Mouse (Mus musculus): ENCODE data around the gene Ndufb5. TPM values are rescaled to one million over a fixed set of nuclear protein-coding genes. Genes with fewer than 3 reads are reported as not detected.
"Not testable (repeated sequence)": the region's sequence is repeated elsewhere in the genome, so short reads cannot be mapped to it uniquely, and the experiment has no call there.

The Ndufb5 gene
- polyA plus RNA-seq (2016; fragmentation: Nextera tagmentation; extraction: Ambion mirVana): 277 and 289 TPM in 2 replicates

DNA sequence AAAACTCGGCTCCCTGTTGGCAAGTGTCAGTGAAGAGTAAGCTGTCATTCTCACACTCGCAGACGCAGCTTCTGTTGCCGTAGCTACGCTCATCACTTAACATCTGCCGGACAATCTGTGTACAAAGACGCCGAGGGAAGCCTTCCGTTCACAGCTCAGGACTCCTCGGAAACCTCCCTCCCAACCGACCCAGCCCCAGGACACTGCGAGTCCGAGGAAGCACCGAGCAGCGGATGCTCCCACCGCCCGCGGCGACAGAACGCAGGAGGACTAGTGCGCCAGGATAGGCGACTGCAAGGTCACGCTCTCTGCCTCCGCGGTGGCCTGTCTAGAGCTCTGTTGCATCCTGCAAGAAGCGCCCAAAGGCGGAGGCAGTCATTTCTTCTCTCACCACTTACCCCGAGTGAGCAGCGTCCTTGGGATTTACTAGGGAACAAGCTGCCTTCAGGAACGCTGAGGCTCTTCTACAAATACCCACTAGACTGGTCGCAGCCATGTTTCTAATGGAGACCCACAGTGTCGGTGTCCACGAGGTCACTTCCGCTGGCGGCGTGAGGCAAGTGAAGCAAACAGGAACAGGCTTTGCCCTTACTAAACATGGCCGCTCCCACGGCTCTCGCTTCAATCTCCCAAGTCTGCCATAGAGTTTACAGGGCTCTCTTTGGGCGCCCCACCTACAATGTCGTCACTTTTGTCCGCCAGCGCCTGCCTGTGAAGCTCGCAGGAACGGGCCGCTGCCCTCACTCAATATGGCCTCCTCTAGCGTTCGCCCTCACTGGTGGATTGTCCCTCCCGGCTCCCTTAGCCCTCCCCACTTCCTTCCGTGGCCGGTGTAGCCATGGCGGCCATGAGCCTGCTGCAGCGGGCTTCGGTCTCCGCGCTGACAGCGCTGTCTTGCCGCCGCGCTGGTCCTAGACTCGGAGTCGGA is at the start of gene Ndufb5:
Ndufb5 (plus strand) TSS at position 747 of the 928 bp plus-strand sequence.
- under 1% methylated on average over 62 of the region's 62 CpGs for WGBS
- ATAC-seq (ENCODE audit: low FRiP score): peak; percentile 98
- no peaks in the 10 kb centered on the region for H3K9me3 ChIP-seq

DNA sequence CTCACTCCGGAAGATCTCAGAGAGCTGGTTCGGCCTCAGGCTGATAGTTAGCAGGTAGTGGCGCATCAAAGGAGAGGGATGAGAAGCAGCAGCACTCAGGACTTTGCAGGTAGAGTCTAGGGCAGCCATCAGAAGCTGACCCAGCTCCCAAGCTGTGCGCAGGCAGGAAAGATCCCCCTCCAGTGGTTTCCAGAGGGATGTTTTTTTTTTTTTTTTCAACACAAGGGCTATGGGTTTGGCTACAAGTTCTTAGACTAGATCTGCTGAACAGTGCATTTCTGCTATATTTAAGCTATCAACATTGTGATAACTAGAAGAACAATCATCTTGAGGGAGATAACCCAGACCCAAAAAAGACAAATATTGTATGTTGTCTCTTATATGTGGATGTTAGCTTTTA is 49.6 kb upstream of the Ndufb5 start:
- Histone ChIP-seq H3K4me1 (no peaks in the 10 kb centered on the region), H3K36me3 (replicated peaks) (no peaks in the 10 kb centered on the region), H3K4me2 (no peak overlapping the region), H3K4me3 (replicated peaks) (no peak overlapping the region), H3K27ac (no peak overlapping the region), H3K27me3 (no peaks in the 10 kb centered on the region), H3K9me3 (no peaks in the 10 kb centered on the region), H3K9ac (no peak overlapping the region)
- WGBS: 79% methylated on average over 4 of the region's 4 CpGs
- no peak for ATAC-seq (ENCODE audit: low FRiP score)

More for the DNA sequence above, at the start of gene Ndufb5:
- peaks cover 19% of the 10 kb centered on the region for H3K36me3 ChIP-seq (replicated peaks)
- peak within 1 kb of the TSS; percentile 87 for H3K4me3 ChIP-seq (replicated peaks)
- H3K27me3 ChIP-seq: no peaks in the 10 kb centered on the region
- peaks cover 23% of the 10 kb centered on the region for H3K4me1 ChIP-seq
- peak within 1 kb of the TSS; percentile 75 for H3K9ac ChIP-seq
- H3K4me2 ChIP-seq: peak within 1 kb of the TSS; percentile 79
- H3K27ac ChIP-seq: peak within 1 kb of the TSS; percentile 83

DNA sequence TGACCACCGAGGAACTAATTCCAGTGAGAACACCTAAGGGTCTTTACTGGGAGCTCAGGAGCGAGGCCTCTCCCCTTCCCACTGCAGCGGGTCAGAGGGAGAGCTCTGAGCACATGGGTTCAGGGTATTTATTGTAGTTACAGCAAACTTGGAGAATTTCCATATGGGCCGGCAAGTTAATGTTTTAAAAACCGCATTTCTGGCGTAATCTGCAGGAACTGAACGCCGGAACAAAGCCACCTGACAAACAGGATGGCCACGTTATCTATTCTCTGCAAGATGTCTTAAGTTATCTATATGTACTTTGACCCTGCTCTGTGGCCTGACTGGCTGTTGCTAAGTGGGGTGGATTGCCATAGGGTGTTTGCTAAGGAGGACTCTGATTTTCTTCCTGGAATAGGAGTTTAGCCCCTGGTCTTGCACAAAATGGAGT is 47.2 kb upstream of the Ndufb5 start:
- Histone ChIP-seq H3K4me3 (replicated peaks) (no peak overlapping the region), H3K36me3 (replicated peaks) (no peaks in the 10 kb centered on the region), H3K9ac (no peak overlapping the region), H3K4me1 (no peaks in the 10 kb centered on the region), H3K27me3 (no peaks in the 10 kb centered on the region), H3K9me3 (no peaks in the 10 kb centered on the region), H3K4me2 (no peak overlapping the region), H3K27ac (no peak overlapping the region)
- no peak for ATAC-seq (ENCODE audit: low FRiP score)
- 87% methylated on average over 9 of the region's 9 CpGs for WGBS

DNA sequence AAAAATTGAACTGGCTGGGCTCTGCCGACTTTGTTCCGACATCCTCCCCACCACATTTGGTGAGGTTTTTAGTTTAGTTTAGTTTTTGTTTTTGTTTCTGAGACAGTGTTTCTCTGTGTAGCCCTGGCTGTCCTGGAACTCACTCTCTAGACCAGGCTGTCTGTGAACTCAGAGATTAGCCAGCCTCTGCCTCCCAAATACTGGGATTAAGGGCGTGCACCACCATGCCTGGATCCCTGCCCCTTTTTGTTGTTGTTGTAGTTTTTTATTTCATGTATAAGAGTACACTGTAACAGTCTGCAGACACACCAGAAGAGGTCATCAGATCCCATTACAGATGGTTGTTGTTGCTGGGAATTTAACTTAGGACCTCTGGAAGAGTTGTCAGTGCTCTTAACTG is 46.8 kb upstream of the Ndufb5 start:
- H3K4me2 ChIP-seq: no peak overlapping the region
- H3K27me3 ChIP-seq: no peaks in the 10 kb centered on the region
- no peak overlapping the region for H3K4me3 ChIP-seq (replicated peaks)
- no peaks in the 10 kb centered on the region for H3K4me1 ChIP-seq
- H3K9ac ChIP-seq: no peak overlapping the region
- H3K36me3 ChIP-seq (replicated peaks): no peaks in the 10 kb centered on the region
- no peaks in the 10 kb centered on the region for H3K9me3 ChIP-seq
- H3K27ac ChIP-seq: no peak overlapping the region
- no peak for ATAC-seq (ENCODE audit: low FRiP score)
- WGBS: 85% methylated on average over 3 of the region's 3 CpGs

DNA sequence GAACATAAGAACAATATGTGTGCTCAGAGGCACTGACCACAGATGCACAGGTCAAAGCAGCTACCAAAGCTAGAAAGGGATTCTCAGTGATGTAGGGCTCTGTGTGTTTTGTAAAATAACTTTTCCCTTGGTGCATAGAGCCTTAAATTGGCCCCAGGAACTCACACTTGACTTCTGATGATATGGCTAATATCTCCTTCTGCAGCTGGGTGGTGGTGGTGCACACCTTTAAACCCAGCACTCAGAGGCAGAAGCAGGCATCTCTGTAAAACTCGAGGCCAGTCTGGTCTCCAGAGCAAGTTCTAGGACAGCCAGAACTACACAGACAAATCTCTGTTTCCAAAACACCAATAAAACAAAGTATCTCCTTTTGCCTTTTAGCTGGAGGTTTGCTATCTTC is 45.9 kb upstream of the Ndufb5 start:
- H3K4me3 ChIP-seq (replicated peaks): no peak overlapping the region
- no peaks in the 10 kb centered on the region for H3K9me3 ChIP-seq
- ATAC-seq (ENCODE audit: low FRiP score): no peak
- 35% methylated on average over 1 of the region's 1 CpGs for WGBS
- H3K27ac ChIP-seq: no peak overlapping the region
- no peak overlapping the region for H3K4me2 ChIP-seq
- no peaks in the 10 kb centered on the region for H3K4me1 ChIP-seq
- no peaks in the 10 kb centered on the region for H3K27me3 ChIP-seq
- H3K36me3 ChIP-seq (replicated peaks): no peaks in the 10 kb centered on the region
- no peak overlapping the region for H3K9ac ChIP-seq

DNA sequence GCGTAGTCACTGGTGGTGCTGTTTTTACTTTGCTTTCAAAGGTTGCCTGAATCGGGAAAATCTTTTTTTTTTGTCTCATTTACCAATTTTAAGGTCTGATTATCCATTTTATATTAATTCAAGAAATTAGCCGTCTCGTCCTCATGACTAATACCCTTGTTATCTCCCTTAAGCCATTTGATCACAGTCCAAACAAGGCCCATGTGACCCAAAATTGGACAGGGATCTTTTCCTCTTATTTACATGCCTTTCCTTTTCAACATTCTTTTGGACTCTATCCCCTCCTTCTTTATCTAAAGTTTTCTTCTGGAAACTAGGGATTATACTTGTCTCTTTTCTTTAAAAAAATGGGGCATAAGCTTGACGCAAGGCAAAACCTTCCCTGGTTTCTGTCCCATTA is 44.9 kb upstream of the Ndufb5 start:
- H3K36me3 ChIP-seq (replicated peaks): no peaks in the 10 kb centered on the region
- WGBS: 82% methylated on average over 5 of the region's 5 CpGs

DNA sequence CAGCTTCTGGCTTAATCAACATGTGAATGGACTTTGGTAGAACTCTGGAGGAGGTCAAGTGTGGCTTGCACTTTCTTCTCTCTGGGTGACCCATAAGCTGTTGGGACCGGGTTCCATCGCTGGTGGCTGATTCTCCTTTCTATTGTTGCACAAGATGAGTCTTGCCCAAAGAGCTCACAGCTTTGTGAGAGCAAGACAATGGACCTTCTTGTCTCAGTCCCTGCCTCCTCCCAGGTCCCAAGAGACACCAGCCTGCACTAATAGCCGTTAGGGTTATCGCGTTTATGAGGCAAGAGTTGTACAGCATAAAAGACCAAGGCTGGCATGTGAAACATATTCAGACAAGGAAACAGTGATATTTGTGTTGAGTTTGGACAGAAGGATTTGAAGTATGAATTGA is 42.6 kb upstream of the Ndufb5 start:
- H3K9ac ChIP-seq: no peak overlapping the region
- H3K27ac ChIP-seq: no peak overlapping the region
- H3K4me3 ChIP-seq (replicated peaks): no peak overlapping the region
- no peaks in the 10 kb centered on the region for H3K4me1 ChIP-seq
- no peak for ATAC-seq (ENCODE audit: low FRiP score)
- no peaks in the 10 kb centered on the region for H3K9me3 ChIP-seq
- WGBS: 47% methylated on average over 5 of the region's 5 CpGs
- H3K27me3 ChIP-seq: no peaks in the 10 kb centered on the region
- H3K4me2 ChIP-seq: no peak overlapping the region
- no peaks in the 10 kb centered on the region for H3K36me3 ChIP-seq (replicated peaks)

More for the DNA sequence above, 44.9 kb upstream of the Ndufb5 start:
- no peak for ATAC-seq (ENCODE audit: low FRiP score)
- Histone ChIP-seq H3K9ac (no peak overlapping the region), H3K4me1 (no peaks in the 10 kb centered on the region), H3K4me3 (replicated peaks) (no peak overlapping the region), H3K9me3 (no peaks in the 10 kb centered on the region), H3K27me3 (no peaks in the 10 kb centered on the region), H3K4me2 (no peak overlapping the region), H3K27ac (no peak overlapping the region)

DNA sequence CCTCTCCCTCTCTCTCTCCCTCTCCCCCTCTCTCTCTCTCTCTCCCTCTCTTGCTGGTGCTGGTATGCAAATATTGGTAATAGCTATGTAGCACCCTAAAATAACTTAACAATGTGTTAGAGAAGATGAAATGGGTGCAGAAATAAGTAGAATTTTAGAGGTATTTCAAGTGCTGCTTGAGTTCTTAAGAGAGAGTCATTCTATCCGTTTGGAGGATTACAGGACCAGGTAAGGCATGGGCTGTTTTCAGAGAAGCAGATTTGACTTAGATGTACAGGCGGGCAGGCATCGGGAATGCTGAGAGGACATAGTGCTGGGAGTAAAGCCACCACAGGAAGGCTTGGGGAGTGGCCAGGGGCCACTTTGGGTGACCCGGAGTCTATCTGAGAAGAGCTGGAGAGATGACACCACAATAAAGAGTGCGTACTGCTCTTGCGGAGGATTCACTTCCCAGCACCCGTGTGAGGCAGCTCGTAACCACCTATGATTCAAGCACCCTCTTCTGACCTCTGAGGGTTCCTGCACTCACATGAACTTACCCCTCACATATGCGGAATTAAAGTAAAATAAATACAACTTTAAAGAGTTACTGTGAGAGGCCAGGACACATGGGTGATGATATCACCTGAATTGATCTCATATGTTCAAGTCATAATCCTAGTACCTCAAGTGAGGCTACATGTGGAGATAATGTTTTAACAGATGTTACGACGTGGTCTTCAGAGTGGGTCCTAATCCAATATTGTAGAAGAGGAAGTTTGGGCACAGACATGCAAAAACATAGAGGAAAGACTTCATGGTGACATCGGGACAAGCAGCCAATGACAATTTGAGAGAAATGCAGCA is 41.8 kb upstream of the Ndufb5 start:
- Histone ChIP-seq H3K27ac (no peak overlapping the region), H3K4me2 (no peak overlapping the region), H3K4me3 (replicated peaks) (no peak overlapping the region), H3K36me3 (replicated peaks) (no peaks in the 10 kb centered on the region), H3K27me3 (no peaks in the 10 kb centered on the region), H3K4me1 (no peaks in the 10 kb centered on the region), H3K9ac (no peak overlapping the region), H3K9me3 (no peaks in the 10 kb centered on the region)
- no peak for ATAC-seq (ENCODE audit: low FRiP score)
- 76% methylated on average over 12 of the region's 12 CpGs for WGBS

DNA sequence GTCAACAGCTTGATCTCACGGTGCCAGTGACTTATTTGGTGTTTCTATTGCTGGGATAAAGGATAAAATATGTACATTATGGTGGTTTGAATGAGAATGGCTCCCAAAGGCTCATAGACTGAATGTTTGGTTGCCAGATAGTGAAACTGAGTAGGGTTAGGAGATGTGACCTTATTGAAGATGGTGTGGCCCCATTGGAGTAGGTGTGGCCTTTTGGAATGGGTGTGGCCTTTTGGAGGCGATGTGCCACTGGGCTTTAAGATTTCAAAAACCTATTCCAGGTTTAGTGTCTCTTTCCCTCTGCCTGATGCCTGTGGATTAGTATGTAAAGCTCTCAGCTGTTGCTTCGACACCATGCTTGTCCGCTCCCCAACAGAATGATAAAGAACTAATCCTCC is 41.2 kb upstream of the Ndufb5 start:
- Histone ChIP-seq H3K36me3 (replicated peaks) (no peaks in the 10 kb centered on the region), H3K27me3 (no peaks in the 10 kb centered on the region), H3K9ac (no peak overlapping the region), H3K4me2 (no peak overlapping the region), H3K4me1 (no peaks in the 10 kb centered on the region), H3K9me3 (no peaks in the 10 kb centered on the region), H3K4me3 (replicated peaks) (no peak overlapping the region), H3K27ac (no peak overlapping the region)
- ATAC-seq (ENCODE audit: low FRiP score): no peak
- WGBS: 82% methylated on average over 4 of the region's 4 CpGs

DNA sequence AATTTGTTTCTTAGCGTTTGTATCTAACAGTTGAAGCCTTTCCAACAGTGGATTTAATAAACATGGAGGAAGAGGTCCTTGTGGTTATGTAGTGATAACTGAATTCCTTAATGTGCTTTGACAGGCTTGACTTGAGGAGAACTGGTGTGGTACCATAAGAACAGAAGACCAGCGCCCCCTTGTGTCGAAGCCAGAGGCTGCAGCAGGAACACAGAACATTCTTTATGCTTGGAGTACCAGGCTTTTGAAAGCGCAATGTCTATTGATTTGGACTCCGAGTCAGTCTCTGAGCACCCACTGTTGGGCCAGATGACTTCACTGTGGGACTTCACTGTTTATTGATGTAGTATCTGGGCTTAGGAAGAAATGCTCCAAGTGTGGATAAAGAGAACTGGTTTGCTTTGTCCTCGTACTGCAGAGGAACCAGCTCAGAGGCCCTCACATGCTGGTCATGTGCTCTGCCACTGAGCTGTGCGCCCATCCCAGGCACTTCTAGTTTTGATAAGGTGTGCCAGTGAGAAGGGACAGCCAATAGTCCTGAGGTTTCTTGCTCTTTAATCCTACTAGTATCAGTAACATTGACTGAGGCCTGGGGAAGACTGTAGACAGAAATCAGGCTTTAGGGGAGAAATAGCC is 38.4 kb upstream of the Ndufb5 start:
- H3K27ac ChIP-seq: no peak overlapping the region
- no peaks in the 10 kb centered on the region for H3K36me3 ChIP-seq (replicated peaks)
- no peaks in the 10 kb centered on the region for H3K9me3 ChIP-seq
- no peak overlapping the region for H3K9ac ChIP-seq
- WGBS: 35% methylated on average over 7 of the region's 7 CpGs
- no peaks in the 10 kb centered on the region for H3K27me3 ChIP-seq
- ATAC-seq (ENCODE audit: low FRiP score): no peak; the same call in 1 of the 2 replicates
- H3K4me2 ChIP-seq: no peak overlapping the region
- no peak overlapping the region for H3K4me3 ChIP-seq (replicated peaks)
- no peaks in the 10 kb centered on the region for H3K4me1 ChIP-seq

DNA sequence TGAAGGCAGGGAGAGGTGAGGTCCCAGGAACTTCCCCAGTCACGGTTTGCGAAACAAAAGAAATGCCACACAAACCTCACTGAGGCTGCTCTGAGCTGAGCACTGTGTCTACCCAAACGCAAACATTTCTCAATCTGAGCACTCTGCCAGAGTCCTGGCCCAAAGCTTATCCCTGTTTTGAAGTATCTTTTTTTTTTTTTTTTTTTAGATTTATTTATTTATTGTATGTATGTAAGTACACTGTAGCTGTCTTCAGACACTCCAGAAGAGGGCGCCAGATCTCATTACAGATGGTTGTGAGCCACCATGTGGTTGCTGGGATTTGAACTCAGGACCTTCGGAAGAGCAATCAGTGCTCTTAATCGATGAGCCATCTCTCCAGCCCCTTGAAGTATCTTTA is 32.8 kb upstream of the Ndufb5 start:
- H3K36me3 ChIP-seq (replicated peaks); H3K27ac ChIP-seq; H3K4me2 ChIP-seq; H3K4me1 ChIP-seq; H3K4me3 ChIP-seq (replicated peaks); ATAC-seq (ENCODE audit: low FRiP score); H3K27me3 ChIP-seq; H3K9ac ChIP-seq; H3K9me3 ChIP-seq: not testable (repeated sequence)
- 91% methylated on average over 6 of the region's 6 CpGs for WGBS

DNA sequence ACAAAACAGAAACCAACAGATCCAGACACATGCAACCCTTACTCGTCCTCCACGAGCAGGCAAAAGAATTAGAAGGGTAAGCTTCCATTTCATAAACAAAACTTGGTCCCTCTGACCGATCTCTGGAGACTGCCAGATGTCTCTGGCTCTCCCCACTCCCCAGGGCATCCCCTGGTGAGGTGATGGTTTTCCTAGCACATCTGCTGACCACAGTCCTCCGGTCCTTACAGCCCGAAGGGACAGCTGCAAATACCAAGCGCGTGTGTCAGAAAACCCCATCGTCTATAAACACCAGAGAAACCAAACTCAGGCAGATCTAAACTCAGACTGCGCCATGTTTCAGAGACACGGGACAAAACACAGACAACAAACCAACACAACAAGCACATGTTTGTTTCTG is 32.2 kb upstream of the Ndufb5 start:
- not testable (repeated sequence) for H3K9me3 ChIP-seq; H3K4me2 ChIP-seq; H3K4me3 ChIP-seq (replicated peaks); H3K36me3 ChIP-seq (replicated peaks); ATAC-seq (ENCODE audit: low FRiP score); H3K4me1 ChIP-seq; H3K27me3 ChIP-seq; H3K27ac ChIP-seq; H3K9ac ChIP-seq
- WGBS: 90% methylated on average over 10 of the region's 10 CpGs

Data from forebrain, embryonic 12.5 days (tissue).